Mouse (Mus musculus) embryonic facial prominence, embryonic 15.5 days (tissue): ENCODE measurements at regions not wholly inside any gene's neighbourhood (a gene's known extent, or its start where the extent isn't known, plus 50 kb on each side); places are given as distances from the start of the nearest gene placed in this dataset.

ENCODE experiments used
- ATAC-seq: fragments of 200-750 bp; cut with Nextera tagmentation; 2 replicates; pipeline ENCODE4 v1.8.0; 2017; ENCODE audit warnings: low read depth, moderate TSS enrichment; ENCODE audit not compliant: insufficient number of reproducible peaks, low FRiP score, low TSS enrichment
- H3K27ac ChIP-seq: fragments of 300-500 bp; sonication (generic); replicated peaks from 2 replicates; pipeline ENCODE4 v1.5.1; 2015; ENCODE audit warnings: mild to moderate bottlenecking, inconsistent platforms
- H3K27me3 ChIP-seq: fragments of 300-500 bp; sonication (generic); 2 replicates; pipeline ENCODE4 v1.6.1; 2015; ENCODE audit warnings: inconsistent platforms
- H3K36me3 ChIP-seq: fragments of 300-500 bp; sonication (generic); 2 replicates; pipeline ENCODE4 v1.6.1; 2015; ENCODE audit warnings: mild to moderate bottlenecking, inconsistent platforms
- H3K4me1 ChIP-seq: fragments of 300-500 bp; sonication (generic); 2 replicates; pipeline ENCODE4 v1.6.1; 2015; ENCODE audit warnings: inconsistent platforms
- H3K4me2 ChIP-seq: fragments of 300-500 bp; sonication (generic); replicated peaks from 2 replicates; pipeline ENCODE4 v1.6.1; 2015; ENCODE audit warnings: mild to moderate bottlenecking, inconsistent platforms
- H3K4me3 ChIP-seq: fragments of 300-500 bp; sonication (generic); replicated peaks from 2 replicates; pipeline ENCODE4 v1.5.1; 2015; ENCODE audit warnings: mild to moderate bottlenecking, inconsistent platforms
- H3K9ac ChIP-seq: fragments of 300-500 bp; sonication (generic); 2 replicates; pipeline ENCODE4 v1.6.1; 2015; ENCODE audit warnings: inconsistent platforms
- H3K9me3 ChIP-seq: fragments of 300-500 bp; sonication (generic); replicated peaks from 2 replicates; pipeline ENCODE4 v1.6.1; 2016; ENCODE audit warnings: inconsistent platforms
- WGBS: fragments of 180-500 bp; shearing (Covaris S2); methylation state at CpG from one replicate; pipeline ENCODE4 v1.1.7; 2015; 5-methylcytosine and 5-hydroxymethylcytosine counted together

GRCm38 (mm10) chr9:43977773-43978172 lies 65.4 kb upstream of the Thy1 start:
- Histone ChIP-seq H3K4me2 (no peak overlapping the region), H3K4me1 (no peaks in the 10 kb centered on the region), H3K9me3 (no peaks in the 10 kb centered on the region), H3K4me3 (no peak overlapping the region), H3K9ac (no peak overlapping the region), H3K36me3 (no peaks in the 10 kb centered on the region), H3K27ac (no peak overlapping the region), H3K27me3 (peaks cover 2% of the 10 kb centered on the region; the same call in 1 of the 2 replicates)
- WGBS = 52% methylated on average over 3 of the region's 3 CpGs
- no peak for ATAC-seq

DNA sequence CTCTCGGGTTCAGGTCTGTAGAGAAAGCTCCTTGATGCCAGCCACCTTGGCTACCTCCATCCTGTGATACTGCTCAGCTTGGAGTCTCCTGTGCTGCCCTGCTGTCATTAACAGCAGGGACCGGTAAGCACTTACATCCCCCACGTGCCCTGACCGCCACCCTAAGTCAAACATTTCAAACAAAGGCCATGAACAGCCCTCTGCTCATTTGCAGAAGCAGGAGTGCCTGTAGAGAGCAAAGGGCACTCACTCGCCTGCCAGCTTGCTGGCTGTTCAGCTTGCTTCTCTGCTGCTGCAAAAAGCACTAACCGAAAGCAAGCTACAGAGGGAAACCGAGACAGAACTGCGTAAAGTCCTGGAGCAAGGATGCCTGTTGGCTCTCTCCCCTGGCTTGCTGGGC lies 61.8 kb upstream of the Thy1 start:
- Histone ChIP-seq H3K4me2 (no peak overlapping the region), H3K4me1 (no peaks in the 10 kb centered on the region), H3K9ac (no peak overlapping the region), H3K4me3 (no peak overlapping the region), H3K9me3 (no peaks in the 10 kb centered on the region), H3K27ac (no peak overlapping the region), H3K27me3 (no peaks in the 10 kb centered on the region; the same call in 1 of the 2 replicates), H3K36me3 (no peaks in the 10 kb centered on the region)
- ATAC-seq = no peak
- 46% methylated on average over 8 of the region's 8 CpGs for WGBS

DNA sequence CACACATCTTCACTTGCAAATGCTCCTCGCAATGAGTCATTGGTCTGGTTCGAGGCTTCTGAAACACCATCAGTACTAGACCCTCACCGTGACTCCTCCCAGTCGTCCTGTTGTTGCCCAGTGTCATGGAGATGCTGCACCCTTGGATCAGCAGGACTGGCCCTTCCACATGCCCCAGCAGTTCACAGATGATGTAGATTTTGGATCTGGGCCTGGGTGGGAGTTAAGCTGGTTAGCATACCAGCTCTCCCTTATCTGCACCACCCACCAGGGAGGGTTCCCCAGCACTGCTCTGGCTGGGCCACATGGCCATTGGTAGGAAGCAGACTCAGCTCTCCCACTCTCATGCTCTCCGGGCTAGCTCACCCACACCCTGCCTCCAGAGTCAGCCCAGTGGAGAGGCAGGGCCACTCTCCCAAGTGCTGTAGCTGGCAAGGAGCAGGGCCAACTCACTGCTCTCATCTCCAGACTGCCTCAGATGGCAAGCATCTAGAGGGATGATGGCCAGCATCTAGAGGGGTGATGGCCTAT lies 60.8 kb upstream of the Thy1 start:
- Histone ChIP-seq H3K27me3 (no peaks in the 10 kb centered on the region; the same call in 1 of the 2 replicates), H3K9ac (no peak overlapping the region), H3K9me3 (no peaks in the 10 kb centered on the region), H3K27ac (no peak overlapping the region), H3K4me1 (no peaks in the 10 kb centered on the region), H3K4me3 (no peak overlapping the region), H3K4me2 (no peak overlapping the region), H3K36me3 (no peaks in the 10 kb centered on the region)
- ATAC-seq = no peak
- 65% methylated on average over 5 of the region's 5 CpGs for WGBS

- Histone ChIP-seq H3K27ac (no peak overlapping the region), H3K9ac (no peak overlapping the region), H3K4me3 (no peak overlapping the region), H3K36me3 (no peaks in the 10 kb centered on the region), H3K9me3 (no peaks in the 10 kb centered on the region), H3K4me1 (peaks cover 6% of the 10 kb centered on the region; the same call in 1 of the 2 replicates), H3K4me2 (no peak overlapping the region), H3K27me3 (no peaks in the 10 kb centered on the region; the same call in 1 of the 2 replicates)
- 68% methylated on average over 2 of the region's 2 CpGs for WGBS
- ATAC-seq = no peak
Measured at GRCm38 (mm10) chr9:43983220-43983619, 60.0 kb upstream of the Thy1 start.

DNA sequence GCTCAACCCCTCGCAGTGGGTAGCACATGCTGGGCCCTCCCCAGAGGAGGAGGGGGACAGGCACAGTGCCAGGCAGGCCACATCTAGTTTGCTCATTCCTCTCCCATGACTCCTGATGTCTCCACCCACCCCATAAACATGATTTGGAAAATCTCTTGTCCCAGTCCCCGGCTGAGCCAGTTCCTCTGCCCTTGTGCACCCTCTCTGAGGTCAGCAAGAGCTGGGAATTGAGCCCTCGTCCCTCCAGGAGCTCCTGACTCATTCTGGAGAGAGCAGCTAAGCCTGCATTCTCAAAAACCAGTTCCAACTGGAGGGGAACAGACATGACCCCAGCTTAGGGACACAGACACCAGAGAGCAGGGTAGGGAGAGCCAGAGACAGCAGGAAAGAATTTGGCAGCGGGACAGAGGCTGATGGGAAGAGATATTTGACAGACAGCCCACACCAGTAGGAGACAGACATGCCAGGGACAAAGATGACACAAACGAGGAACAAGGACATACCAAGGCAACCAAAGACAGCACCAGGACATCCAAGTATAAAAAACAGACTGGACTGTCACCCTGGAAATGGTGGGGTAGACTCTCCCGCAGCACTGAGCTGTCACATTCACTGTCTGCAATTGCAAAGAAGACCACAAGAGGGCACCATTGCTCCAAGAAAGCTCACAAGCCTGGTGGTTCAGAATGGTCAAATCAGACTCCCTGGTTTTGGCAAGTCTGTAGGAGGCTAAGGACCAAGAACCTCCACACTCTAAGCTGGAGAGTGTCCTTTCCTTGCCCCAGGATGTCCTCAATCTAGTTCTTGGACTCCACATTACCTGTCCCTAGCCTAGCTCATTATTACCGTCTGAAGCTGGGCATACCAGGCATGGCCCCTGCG lies 58.8 kb upstream of the Thy1 start:
- WGBS = 33% methylated on average over 8 of the region's 8 CpGs
- peaks cover 17% of the 10 kb centered on the region for H3K4me1 ChIP-seq
- H3K27ac ChIP-seq = no peak overlapping the region
- ATAC-seq = no peak
- H3K9me3 ChIP-seq = no peaks in the 10 kb centered on the region
- H3K36me3 ChIP-seq = no peaks in the 10 kb centered on the region
- no peak overlapping the region for H3K4me2 ChIP-seq
- no peak overlapping the region for H3K9ac ChIP-seq
- H3K4me3 ChIP-seq = no peak overlapping the region
- H3K27me3 ChIP-seq = no peaks in the 10 kb centered on the region

DNA sequence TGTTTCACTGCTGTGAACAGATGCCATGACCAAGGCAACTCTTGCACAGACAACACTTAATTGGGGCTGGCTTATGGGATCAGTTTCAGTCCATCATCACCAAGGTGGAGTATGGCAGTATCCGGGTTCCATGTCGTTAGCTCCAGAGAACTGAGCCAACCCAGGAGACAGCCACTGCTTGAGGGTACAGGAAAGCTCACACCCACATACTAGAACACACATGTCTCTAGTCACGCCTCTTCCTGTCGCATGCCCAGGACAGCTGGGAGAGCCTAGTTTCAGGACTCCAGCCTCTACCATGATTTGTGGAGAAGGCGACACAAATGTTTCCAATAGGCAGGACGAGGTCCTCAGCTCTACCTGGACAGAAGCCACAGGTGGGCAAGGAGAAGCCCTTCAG lies 55.2 kb upstream of the Thy1 start:
- ATAC-seq = no peak
- no peaks in the 10 kb centered on the region for H3K36me3 ChIP-seq
- no peaks in the 10 kb centered on the region for H3K9me3 ChIP-seq
- H3K4me1 ChIP-seq = peaks cover 23% of the 10 kb centered on the region
- H3K27me3 ChIP-seq = no peaks in the 10 kb centered on the region
- no peak overlapping the region for H3K9ac ChIP-seq
- H3K4me3 ChIP-seq = no peak overlapping the region
- no peak overlapping the region for H3K27ac ChIP-seq
- no peak overlapping the region for H3K4me2 ChIP-seq
- 77% methylated on average over 6 of the region's 6 CpGs for WGBS

- Histone ChIP-seq H3K36me3 (no peaks in the 10 kb centered on the region), H3K4me1 (peaks cover 35% of the 10 kb centered on the region), H3K9me3 (no peaks in the 10 kb centered on the region), H3K4me2 (no peak overlapping the region), H3K27me3 (no peaks in the 10 kb centered on the region), H3K4me3 (no peak overlapping the region), H3K27ac (peak overlapping the region; percentile 71), H3K9ac (no peak overlapping the region)
- ATAC-seq = no peak
- 25% methylated on average over 13 of the region's 13 CpGs for WGBS
Measured at GRCm38 (mm10) chr9:43988981-43989860, 54.0 kb upstream of the Thy1 start.

DNA sequence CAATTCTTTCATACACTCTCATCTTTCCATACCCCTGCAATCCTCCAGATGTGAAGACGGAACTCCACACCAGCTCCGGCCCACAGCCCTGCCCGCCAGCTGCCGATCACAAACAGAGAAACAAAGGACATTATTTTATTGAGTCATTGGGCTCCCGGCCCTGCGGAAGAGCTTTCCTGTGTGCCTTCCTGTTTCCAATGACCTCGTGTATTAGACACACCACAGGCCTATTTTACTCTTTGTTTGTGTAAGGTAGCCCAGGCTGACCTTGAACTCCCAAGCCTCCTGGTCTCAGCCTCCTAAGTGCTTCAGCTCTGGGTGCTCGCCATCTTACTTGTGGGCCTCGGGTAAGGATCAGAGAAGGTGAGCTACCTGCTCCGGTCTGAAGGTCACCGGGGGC lies 53.1 kb upstream of the Thy1 start:
- Histone ChIP-seq H3K27me3 (no peaks in the 10 kb centered on the region), H3K4me2 (no peak overlapping the region), H3K4me1 (peaks cover 36% of the 10 kb centered on the region), H3K9me3 (no peaks in the 10 kb centered on the region), H3K27ac (no peak overlapping the region; the same call in 1 of the 2 replicates), H3K36me3 (no peaks in the 10 kb centered on the region), H3K9ac (no peak overlapping the region), H3K4me3 (no peak overlapping the region)
- no peak for ATAC-seq
- 64% methylated on average over 11 of the region's 11 CpGs for WGBS

DNA sequence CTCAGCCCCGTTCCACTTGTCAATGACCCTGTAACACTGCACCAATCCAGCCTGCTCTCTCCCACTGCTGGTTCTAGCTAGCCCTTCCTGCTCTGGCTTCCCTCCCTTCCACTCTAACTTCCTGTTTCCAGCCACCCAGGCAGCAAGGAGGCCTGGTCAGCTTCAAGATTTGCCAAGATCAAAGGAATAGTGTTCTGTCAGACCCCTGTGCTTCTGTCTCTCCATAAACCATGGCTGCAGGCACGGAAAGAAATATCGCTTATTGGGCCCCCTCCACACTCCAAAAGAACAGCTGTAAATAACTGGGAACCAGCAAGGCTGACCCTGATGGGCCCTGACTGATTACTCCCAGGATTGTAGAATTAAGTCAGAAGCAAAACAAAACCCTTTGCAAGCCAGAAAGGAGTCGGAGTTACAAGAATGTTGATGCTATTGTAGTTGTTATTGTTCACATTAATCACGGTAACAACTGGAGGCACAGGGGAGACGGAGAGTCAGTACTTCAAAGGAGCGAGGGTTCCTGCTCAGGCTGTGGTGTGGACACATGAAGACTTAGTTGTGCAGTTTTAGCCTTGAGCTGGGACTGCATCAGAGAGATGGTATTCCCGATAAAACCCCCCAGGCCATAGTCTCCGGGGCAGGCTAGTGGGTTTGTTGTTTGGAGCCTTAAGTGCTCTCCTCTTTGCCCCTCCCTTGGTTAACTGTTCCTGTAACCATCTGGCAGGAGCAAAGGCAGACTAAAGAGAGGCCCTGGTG lies 49.8 kb upstream of the Thy1 start:
- H3K9ac ChIP-seq = no peak overlapping the region
- H3K36me3 ChIP-seq = no peaks in the 10 kb centered on the region
- no peaks in the 10 kb centered on the region for H3K27me3 ChIP-seq
- H3K4me1 ChIP-seq = peaks cover 34% of the 10 kb centered on the region
- no peak overlapping the region for H3K4me3 ChIP-seq
- WGBS = 16% methylated on average over 9 of the region's 9 CpGs
- no peaks in the 10 kb centered on the region for H3K9me3 ChIP-seq
- ATAC-seq = no peak
- peak overlapping the region; percentile 58 for H3K27ac ChIP-seq
- no peak overlapping the region; the same call in 1 of the 2 replicates for H3K4me2 ChIP-seq
